Mouse (Mus musculus): ENCODE results near the gene Col13a1. TPM values are rescaled to one million over a fixed set of nuclear protein-coding genes. Genes with fewer than 3 reads are reported as not detected.

Gene Col13a1
- polyA plus RNA-seq, 1 experiment from 2014 or later, result 0.96 TPM

DNA sequence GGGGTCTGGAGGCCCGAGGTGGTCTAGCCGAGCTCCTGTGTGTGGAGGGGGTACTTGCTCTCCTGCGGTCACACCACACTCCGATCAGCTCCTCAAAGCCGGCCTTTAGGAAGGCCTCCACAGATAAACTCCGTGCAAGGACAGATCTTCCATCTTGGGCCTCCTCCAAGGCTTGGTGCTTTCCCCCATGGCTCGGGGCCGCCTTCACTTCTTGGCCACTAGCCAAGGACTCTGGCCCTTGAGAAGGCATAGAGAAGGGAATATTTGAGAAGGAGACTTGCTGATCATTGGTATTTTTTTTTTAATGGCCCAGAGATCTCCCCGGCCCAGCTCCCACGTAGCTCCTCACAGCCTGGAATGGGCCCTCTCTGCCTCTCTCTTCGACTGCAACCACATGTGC, 146.2 kb downstream of the Col13a1 start:
- Histone ChIP-seq H3K4me3 (replicated peaks) (no peak overlapping the region), H3K9ac (no peak overlapping the region), H3K4me2 (no peak overlapping the region), H3K36me3 (replicated peaks) (no peaks in the 10 kb centered on the region), H3K9me3 (no peaks in the 10 kb centered on the region), H3K4me1 (no peaks in the 10 kb centered on the region), H3K27me3 (no peaks in the 10 kb centered on the region), H3K27ac (no peak overlapping the region)
- 90% methylated on average over 11 of the region's 11 CpGs for WGBS
- ATAC-seq (ENCODE audit: low FRiP score), result no peak

DNA sequence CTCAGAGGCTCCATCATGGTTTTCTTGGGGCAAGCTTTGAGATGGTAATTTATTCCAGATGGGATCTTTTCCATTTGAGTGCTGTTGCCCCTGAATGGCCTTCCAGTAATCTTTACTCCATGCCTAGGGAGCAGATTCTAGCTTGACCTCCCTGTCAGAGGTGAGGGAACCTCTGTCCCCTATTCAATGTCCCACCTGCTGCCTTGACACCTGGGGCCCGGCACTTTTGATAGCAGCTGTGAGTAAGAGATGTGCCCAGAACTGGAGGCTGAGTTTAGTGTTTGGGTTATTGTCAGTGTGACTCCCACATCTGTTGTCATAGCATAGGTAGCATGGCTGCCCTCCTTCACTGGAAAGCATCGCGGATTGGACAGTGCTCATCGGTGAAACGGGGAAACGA, 147.2 kb downstream of the Col13a1 start:
- no peak overlapping the region for H3K9ac ChIP-seq
- H3K36me3 ChIP-seq (replicated peaks), result no peaks in the 10 kb centered on the region
- no peak overlapping the region for H3K27ac ChIP-seq
- no peak overlapping the region for H3K4me2 ChIP-seq
- 92% methylated on average over 6 of the region's 6 CpGs for WGBS
- ATAC-seq (ENCODE audit: low FRiP score), result no peak
- H3K4me1 ChIP-seq, result peaks cover 9% of the 10 kb centered on the region
- no peaks in the 10 kb centered on the region for H3K27me3 ChIP-seq
- H3K4me3 ChIP-seq (replicated peaks), result no peak overlapping the region
- H3K9me3 ChIP-seq, result no peaks in the 10 kb centered on the region

DNA sequence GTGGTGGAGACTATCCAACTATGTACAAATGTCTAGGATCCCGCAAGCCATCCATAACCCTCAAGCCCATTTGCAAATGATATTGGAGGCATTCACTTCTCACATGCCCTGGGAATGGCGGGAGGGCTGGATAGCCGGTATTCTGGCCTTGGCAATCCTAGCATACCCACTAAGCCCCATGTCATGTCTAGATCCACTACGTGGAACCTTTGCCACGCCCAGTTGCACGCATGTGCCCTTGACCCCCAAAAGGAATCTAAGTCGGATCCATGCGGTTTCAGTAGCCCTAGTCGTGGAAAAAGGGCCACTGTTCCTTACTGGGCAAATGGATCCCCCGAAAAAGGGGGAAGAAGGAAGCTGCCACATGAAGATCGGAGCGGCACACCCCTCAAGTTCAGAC, 147.7 kb downstream of the Col13a1 start:
- Histone ChIP-seq H3K27me3 (no peaks in the 10 kb centered on the region), H3K9ac (no peak overlapping the region), H3K4me1 (peaks cover 10% of the 10 kb centered on the region), H3K4me3 (replicated peaks) (no peak overlapping the region), H3K36me3 (replicated peaks) (no peaks in the 10 kb centered on the region), H3K9me3 (no peaks in the 10 kb centered on the region), H3K4me2 (no peak overlapping the region), H3K27ac (no peak overlapping the region)
- 80% methylated on average over 12 of the region's 12 CpGs for WGBS
- no peak for ATAC-seq (ENCODE audit: low FRiP score)

DNA sequence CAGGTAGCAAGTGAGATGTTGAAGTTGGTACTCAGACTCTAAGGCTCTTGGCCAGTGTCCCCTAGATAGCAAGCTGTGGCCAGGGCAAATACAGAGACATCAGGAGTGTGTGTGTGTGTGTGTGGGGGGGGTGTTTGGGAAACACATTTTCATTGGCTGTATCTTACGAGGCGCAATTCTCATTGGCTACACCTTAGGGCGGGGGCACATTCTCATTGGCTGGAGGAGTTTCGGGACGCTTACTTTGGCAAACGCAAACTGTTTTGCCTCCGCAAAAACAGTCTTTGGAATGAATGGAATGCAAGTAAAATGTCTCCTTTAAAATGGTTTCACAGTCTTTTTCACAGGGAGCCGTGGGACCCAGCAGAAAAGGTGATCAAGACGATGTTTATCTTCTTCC, 148.1 kb downstream of the Col13a1 start:
- ATAC-seq (ENCODE audit: low FRiP score), result no peak
- 62% methylated on average over 9 of the region's 9 CpGs for WGBS
- no peak overlapping the region for H3K4me2 ChIP-seq
- H3K27me3 ChIP-seq, result no peaks in the 10 kb centered on the region
- no peak overlapping the region for H3K27ac ChIP-seq
- H3K9me3 ChIP-seq, result no peaks in the 10 kb centered on the region
- no peak overlapping the region for H3K9ac ChIP-seq
- H3K36me3 ChIP-seq (replicated peaks), result no peaks in the 10 kb centered on the region
- H3K4me3 ChIP-seq (replicated peaks), result no peak overlapping the region
- peaks cover 10% of the 10 kb centered on the region for H3K4me1 ChIP-seq

DNA sequence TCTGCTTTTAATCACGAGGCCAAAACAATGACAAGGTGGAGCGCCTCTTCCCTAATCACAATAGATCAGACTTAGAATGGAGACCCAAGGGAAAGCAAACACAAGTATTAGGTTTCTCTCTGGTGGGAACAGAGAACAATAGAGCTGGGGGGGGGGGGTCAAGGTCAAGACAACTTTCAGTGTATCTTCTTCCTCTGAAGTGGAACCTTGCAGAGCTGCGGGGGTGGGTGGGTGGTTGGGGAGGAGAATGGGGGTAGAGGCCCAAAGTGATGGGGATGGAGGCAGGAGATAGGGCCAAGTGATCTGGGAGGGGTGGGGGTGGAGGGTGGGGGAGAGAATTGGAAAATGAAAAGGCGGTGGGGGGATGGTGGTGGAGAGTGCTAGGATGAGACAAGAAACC, 149.9 kb downstream of the Col13a1 start:
- Histone ChIP-seq H3K4me3 (replicated peaks) (no peak overlapping the region), H3K36me3 (replicated peaks) (no peaks in the 10 kb centered on the region), H3K9me3 (no peaks in the 10 kb centered on the region), H3K27me3 (no peaks in the 10 kb centered on the region), H3K27ac (no peak overlapping the region), H3K4me1 (peaks cover 10% of the 10 kb centered on the region), H3K4me2 (no peak overlapping the region), H3K9ac (no peak overlapping the region)
- 61% methylated on average over 4 of the region's 4 CpGs for WGBS
- no peak for ATAC-seq (ENCODE audit: low FRiP score)

DNA sequence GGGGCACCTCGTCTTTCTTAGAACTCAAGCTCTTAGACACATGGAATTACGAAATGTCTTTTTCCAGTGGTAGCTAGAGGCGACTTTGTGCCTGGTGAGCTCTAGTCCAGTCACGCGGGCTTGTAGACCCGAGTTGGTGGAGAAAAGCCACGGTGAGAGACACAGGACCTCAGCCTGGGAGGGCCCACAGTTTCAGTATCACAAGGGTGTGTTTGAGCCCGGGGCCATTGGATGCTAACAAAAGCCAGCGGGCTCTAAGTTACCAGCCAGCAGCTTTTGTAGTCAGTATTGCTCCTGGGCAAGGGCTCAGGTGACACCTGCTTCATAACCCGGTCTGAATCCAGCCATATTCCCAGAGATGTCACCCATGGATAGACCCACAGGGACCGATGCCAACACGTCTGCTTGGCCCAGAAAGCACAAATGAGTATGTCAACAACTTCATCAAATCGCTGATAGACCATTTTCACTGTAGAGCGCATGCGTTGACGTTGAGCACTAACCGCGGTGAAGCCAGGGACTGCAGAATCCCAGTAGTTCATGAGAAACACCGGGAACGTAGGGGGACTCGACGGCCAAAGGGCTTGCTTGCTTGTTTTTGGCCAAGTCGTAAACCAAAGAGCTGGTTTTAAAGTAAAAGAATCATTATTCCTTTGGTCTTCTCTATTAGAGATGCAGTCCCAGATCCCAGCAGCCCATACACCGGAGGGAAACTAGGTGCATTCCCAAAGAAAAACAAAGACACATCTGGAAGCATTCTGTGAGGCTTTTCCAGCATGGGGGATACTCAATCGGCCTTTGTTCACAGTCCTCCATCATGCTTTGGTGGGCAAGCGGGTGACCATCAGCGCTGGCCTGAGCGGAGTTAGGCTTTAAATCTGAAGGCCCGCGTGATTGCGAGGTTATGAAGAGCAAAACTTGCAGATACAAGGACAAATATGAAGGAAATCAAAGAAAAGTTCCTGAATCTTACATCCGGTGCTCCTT, 150.7 kb downstream of the Col13a1 start:
- peaks cover 10% of the 10 kb centered on the region for H3K4me1 ChIP-seq
- no peak for ATAC-seq (ENCODE audit: low FRiP score)
- no peak overlapping the region for H3K4me3 ChIP-seq (replicated peaks)
- H3K9me3 ChIP-seq, result no peaks in the 10 kb centered on the region
- no peak overlapping the region for H3K9ac ChIP-seq
- WGBS, result 89% methylated on average over 32 of the region's 32 CpGs
- no peaks in the 10 kb centered on the region for H3K36me3 ChIP-seq (replicated peaks)
- no peak overlapping the region for H3K4me2 ChIP-seq
- H3K27me3 ChIP-seq, result no peaks in the 10 kb centered on the region
- H3K27ac ChIP-seq, result no peak overlapping the region

DNA sequence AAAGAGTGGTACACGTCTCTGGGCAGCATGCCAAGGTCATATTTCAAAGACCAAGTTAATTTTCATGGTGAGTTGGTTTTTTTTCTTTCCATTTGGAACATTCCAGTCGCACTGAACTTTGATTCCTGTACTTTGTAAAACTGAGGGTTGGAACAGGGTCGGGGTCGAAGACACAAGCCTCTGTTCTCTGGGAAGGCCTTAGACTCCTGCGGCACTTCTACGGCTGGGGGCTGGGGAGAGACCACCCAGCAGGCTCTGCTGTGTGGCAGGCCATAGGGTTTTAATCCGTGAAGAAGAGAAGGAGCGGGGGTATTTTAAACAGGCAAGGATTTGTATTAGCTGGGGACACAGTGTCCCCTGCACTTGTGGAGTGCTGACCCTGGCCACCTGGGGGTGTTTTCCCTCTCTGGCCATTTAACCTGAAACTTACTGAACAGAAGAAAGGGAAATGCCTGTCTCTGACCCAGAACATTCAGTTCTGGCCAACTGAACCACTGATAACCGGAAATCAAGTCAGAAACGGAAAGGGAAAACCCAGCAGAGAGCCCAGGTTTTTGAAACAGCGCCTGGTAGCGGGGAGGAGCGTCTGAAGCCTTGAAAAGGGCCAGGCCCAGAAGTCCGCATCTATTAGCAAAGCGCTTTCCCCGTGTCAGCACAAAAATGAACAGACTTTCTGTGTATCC, 152.0 kb downstream of the Col13a1 start:
- no peak overlapping the region for H3K4me3 ChIP-seq (replicated peaks)
- H3K4me1 ChIP-seq, result peaks cover 13% of the 10 kb centered on the region

DNA sequence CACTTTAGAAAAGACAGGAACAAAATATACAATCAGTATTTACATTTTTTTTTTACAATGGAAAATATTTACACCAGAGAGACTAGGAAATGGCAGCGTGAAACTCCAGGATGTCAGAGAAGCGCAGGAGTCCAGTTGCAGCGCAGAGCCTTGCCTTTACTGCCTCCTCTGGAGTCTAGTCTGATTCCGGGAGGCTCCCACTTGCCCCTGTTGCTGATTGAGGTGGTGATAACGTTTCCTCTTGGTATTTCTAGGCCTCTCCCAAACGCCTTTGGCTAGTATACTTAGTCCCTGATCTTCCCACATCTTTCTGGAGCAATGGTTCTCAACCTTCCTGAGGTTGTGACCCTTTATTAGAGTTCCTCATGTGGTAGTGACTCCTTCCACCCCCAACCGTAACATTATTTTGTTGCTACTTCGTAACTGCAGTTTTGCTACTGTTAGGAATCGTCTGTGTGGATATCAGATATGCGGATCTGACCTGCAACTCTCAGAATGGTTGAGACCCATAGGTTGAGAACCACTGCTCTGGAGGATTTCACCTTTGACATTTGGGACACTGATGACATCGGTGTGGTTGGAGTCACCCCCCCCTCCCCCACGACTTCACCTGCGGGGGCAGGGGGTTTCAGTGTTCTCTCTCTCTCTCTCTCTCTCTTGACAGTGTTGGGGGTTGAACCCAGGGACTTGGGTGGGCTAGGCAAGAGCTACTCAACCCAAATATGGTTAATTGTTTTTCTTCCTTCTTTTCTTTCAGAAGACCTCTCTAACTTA, 152.7 kb downstream of the Col13a1 start:
- no peak for ATAC-seq (ENCODE audit: low FRiP score)
- WGBS, result 68% methylated on average over 13 of the region's 13 CpGs
- H3K9me3 ChIP-seq, result no peaks in the 10 kb centered on the region
- H3K27ac ChIP-seq, result no peak overlapping the region
- H3K36me3 ChIP-seq (replicated peaks), result no peaks in the 10 kb centered on the region
- peaks cover 13% of the 10 kb centered on the region for H3K4me1 ChIP-seq
- H3K4me2 ChIP-seq, result no peak overlapping the region
- no peak overlapping the region for H3K9ac ChIP-seq
- no peaks in the 10 kb centered on the region for H3K27me3 ChIP-seq
- H3K4me3 ChIP-seq (replicated peaks), result no peak overlapping the region

More for the DNA sequence above, 152.0 kb downstream of the Col13a1 start:
- 16% methylated on average over 16 of the region's 16 CpGs for WGBS
- Histone ChIP-seq H3K36me3 (replicated peaks) (no peaks in the 10 kb centered on the region), H3K27ac (0 out of 2 replicates have a peak overlapping the region, but pooled peaks have one; percentile 9), H3K9ac (no peak overlapping the region), H3K9me3 (no peaks in the 10 kb centered on the region), H3K27me3 (no peaks in the 10 kb centered on the region), H3K4me2 (no peak overlapping the region)
- no peak for ATAC-seq (ENCODE audit: low FRiP score)

DNA sequence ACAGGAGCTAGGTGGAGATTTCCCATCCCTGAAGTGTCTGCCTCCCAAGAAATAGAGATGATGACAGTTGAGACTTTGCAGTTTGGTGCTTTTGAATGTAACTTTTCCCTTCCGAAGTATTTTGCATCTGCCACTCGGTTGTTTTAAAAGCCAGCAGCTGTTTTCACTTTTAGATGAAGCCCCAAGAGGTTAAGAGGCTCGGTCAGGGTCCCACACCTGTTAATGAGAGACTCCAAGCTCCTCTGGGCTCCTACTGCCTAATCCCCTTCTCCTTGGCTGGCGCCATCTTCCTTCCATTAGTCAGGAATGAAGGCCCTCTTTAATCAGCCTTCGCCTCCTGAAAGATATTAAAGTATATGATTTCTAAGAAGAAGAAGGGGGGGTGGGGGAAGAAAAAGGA, 153.4 kb downstream of the Col13a1 start:
- no peak overlapping the region for H3K4me3 ChIP-seq (replicated peaks)
- H3K27ac ChIP-seq, result no peak overlapping the region
- ATAC-seq (ENCODE audit: low FRiP score), result no peak
- no peak overlapping the region for H3K9ac ChIP-seq
- H3K9me3 ChIP-seq, result no peaks in the 10 kb centered on the region
- no peak overlapping the region for H3K4me2 ChIP-seq
- no peaks in the 10 kb centered on the region for H3K36me3 ChIP-seq (replicated peaks)
- 53% methylated on average over 5 of the region's 5 CpGs for WGBS
- H3K27me3 ChIP-seq, result no peaks in the 10 kb centered on the region
- peaks cover 13% of the 10 kb centered on the region for H3K4me1 ChIP-seq

DNA sequence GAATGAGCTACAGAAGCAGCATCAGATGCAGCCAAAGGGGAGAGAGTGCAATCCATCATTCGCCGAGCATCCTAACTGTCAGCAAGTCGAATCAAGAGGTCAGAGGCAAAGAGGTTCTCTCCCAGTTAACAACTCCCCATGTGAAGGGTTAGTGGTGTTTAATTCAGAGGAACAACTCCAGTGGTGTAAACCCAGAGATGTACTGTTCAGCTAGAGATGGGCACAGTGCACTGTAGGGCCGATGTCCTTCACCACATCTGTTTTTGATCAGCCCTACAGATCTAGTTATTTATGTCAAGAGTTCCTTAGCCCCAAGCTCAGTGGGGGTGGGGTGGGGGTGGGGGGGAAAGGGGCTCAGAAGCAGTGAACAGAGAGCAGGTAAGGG, 155.2 kb downstream of the Col13a1 start:
- ATAC-seq (ENCODE audit: low FRiP score), result no peak
- Histone ChIP-seq H3K36me3 (replicated peaks) (no peaks in the 10 kb centered on the region), H3K9ac (no peak overlapping the region), H3K27me3 (no peaks in the 10 kb centered on the region), H3K4me2 (no peak overlapping the region), H3K4me3 (replicated peaks) (no peak overlapping the region), H3K9me3 (no peaks in the 10 kb centered on the region), H3K4me1 (peaks cover 13% of the 10 kb centered on the region), H3K27ac (no peak overlapping the region)
- 83% methylated on average over 4 of the region's 4 CpGs for WGBS

DNA sequence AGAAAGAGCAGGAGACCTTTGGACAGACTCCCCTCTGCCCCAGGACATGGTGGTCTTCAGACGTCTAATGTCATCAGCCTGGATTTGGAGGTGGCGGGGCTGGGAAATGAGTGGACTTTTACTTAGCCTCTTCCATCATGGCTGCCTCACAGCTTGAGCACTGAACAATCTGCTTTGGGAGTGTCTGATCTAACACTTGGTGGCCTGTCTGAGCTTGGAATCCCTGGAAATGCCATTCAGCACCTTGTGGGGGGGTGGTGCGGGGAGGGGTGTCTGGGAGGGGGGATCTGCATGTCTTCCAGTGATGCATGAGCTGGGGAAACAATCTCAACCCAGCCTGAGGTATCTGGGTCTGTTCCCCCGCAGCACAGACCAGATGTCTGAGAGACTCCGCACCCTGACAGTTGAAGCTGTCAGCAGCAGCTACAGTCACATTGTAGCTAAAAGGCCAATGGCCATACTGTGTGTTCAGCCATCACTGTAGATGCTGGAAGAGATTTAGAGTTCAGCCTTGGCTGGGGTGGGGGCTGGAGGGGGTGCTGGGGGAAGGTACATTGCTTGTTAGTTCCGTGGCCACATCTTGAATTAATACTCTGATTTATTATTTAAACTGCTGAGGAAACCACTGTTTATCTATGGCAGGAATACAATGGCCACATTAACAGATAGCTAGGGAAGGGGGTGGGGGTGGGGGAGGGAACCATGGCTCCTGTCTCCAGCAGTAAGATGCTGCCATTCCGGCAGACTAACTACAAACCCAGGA, 155.8 kb downstream of the Col13a1 start:
- Histone ChIP-seq H3K4me3 (replicated peaks) (no peak overlapping the region), H3K9me3 (no peaks in the 10 kb centered on the region), H3K4me2 (no peak overlapping the region), H3K9ac (no peak overlapping the region), H3K27ac (no peak overlapping the region), H3K27me3 (no peaks in the 10 kb centered on the region), H3K4me1 (peaks cover 13% of the 10 kb centered on the region), H3K36me3 (replicated peaks) (no peaks in the 10 kb centered on the region)
- ATAC-seq (ENCODE audit: low FRiP score), result no peak
- WGBS, result 79% methylated on average over 7 of the region's 7 CpGs

Data from forebrain, embryonic 12.5 days (tissue).